Mouse (Mus musculus) cerebellum, adult (tissue): ENCODE measurements around the gene Bbx.

Source experiments
- ATAC-seq: cut with Nextera tagmentation; 2 replicates; pipeline ENCODE4 v1.9.2; 2017; ENCODE audit warnings: mild to moderate bottlenecking, moderate library complexity, mixed read lengths; ENCODE audit not compliant: insufficient number of reproducible peaks, low FRiP score, low TSS enrichment

Gene Bbx

GRCm38 (mm10) chr16:50402851-50403250 is 29.3 kb downstream of the Bbx start:
- no peak for ATAC-seq

DNA sequence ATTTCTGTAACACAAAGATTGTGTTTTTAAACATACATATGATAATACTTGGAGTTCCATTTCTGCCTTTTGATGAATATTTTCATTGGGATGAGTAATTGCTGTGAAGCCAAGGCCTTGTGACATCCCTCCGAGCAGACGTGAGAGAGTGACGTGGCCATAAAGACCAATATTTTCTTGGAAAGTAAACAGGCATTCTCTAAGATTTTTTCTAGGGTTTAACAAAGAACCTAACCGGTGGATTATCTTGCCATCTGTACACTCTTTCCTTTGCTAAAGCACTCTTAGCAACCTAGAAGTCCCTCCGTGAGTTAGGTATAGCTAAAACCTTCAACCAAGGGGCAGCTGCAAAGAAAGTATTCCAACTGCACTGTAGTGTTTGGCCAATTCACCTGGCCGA is 32.4 kb downstream of the Bbx start:
- no peak for ATAC-seq

- no peak for ATAC-seq
These were observed 33.6 kb downstream of the Bbx start for GRCm38 (mm10) chr16:50398564-50398963.

DNA sequence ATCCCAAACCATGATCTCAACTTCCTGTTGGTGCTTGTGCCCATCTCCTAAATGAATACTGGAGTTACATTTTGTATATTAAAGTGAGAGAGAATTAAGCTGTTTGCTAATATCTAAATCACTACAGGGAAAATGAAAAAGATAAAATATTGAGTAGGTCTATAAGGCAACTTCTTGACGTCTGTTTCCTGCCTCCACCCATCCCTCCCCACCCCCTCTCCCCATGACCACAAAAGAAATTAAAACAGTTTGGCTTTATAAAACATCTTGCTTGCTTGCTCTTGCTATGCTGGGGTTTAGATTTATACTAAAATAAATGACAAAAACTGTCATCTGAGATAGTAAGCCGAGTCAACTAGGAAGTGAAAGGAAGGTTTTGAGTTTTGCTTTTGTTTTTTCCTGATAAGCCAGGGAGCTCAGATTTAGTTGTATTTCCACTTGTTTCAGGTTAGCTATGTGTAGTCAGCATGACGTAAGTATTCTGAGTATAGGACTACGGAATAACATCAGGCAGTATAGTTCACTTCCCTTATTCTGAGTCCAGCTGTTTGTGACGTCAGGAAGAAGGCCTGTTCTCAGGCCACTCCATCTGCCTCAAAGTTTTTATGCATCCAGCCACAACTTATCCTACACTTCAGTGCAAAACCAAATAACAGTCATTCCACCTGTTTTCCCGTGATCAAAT is 36.1 kb downstream of the Bbx start:
- no peak for ATAC-seq

GRCm38 (mm10) chr16:50388499-50388898 is 43.7 kb downstream of the Bbx start:
- no peak for ATAC-seq

GRCm38 (mm10) chr16:50383541-50383940 is 48.6 kb downstream of the Bbx start:
- ATAC-seq, result no peak

DNA sequence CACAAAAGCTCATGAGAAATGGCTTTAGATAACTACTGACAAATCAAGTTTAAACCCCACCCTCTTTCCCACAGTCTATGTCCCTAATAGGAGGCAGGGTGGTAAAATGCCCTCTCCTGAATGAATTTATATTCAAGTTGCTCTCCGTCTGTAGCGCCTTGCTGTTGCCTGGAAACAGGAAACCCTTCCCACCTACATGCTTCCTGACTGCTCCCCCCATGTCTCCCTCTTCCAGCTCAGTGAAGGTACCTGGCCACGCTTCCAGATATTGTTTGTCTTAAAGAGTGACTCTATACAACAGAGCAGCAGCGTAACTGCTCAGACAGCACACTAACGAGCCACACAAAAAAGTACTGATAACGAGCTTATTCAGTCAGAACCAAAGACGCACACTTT is 50.8 kb downstream of the Bbx start:
- peak; percentile 45; the same call in 1 of the 2 replicates for ATAC-seq

GRCm38 (mm10) chr16:50380682-50381350 is 51.4 kb downstream of the Bbx start:
- ATAC-seq, result peak; percentile 88

- ATAC-seq, result peak; percentile 36; the same call in 1 of the 2 replicates
These were observed 52.0 kb downstream of the Bbx start for GRCm38 (mm10) chr16:50380232-50380631.

DNA sequence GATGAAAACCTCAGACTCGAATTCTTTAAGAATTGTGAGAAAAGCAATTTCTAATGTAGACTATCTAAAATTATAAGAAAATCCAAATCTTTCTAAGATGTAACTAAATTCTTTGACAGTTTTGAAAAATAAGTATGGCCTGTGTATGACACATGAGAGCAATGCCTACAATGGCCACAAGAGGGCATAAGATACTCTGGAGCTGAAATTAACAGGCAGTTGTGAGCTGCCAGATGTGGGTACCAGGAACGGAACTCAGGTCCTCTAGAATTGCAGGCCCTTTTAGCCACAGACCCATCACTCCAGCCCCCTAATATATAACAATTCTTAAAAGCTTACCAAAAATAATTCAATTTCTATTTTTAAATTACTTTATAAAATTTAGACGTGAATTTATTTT is 57.6 kb downstream of the Bbx start:
- ATAC-seq, result no peak

- ATAC-seq, result no peak
These were observed 58.5 kb downstream of the Bbx start for GRCm38 (mm10) chr16:50373685-50374084.

- no peak for ATAC-seq
These were observed 59.6 kb downstream of the Bbx start for GRCm38 (mm10) chr16:50372543-50372942.

GRCm38 (mm10) chr16:50371460-50371859 is 60.7 kb downstream of the Bbx start:
- ATAC-seq, result no peak

GRCm38 (mm10) chr16:50370423-50370822 is 61.8 kb downstream of the Bbx start:
- ATAC-seq, result no peak

DNA sequence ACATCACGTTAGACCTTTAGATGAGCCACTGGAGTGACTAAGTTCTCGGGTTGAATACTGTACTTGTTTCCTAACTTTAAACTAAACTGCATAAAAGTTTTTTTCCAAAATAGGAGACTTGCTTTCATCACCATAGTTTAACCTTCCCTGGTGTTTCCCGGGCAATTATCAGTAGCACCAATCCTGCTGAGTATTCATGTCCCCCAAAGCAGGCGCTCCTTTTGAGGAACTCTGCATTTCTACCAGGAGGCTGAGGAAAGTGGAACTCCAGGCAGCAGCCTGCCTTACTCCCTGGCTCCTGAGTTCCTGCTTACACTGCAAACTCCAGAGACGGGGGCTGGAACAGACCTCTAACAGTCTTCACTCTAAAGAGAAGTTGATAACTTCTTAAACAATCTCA is 65.6 kb downstream of the Bbx start:
- no peak for ATAC-seq

- peak; percentile 86 for ATAC-seq
These were observed 67.8 kb downstream of the Bbx start for GRCm38 (mm10) chr16:50364189-50365059.

DNA sequence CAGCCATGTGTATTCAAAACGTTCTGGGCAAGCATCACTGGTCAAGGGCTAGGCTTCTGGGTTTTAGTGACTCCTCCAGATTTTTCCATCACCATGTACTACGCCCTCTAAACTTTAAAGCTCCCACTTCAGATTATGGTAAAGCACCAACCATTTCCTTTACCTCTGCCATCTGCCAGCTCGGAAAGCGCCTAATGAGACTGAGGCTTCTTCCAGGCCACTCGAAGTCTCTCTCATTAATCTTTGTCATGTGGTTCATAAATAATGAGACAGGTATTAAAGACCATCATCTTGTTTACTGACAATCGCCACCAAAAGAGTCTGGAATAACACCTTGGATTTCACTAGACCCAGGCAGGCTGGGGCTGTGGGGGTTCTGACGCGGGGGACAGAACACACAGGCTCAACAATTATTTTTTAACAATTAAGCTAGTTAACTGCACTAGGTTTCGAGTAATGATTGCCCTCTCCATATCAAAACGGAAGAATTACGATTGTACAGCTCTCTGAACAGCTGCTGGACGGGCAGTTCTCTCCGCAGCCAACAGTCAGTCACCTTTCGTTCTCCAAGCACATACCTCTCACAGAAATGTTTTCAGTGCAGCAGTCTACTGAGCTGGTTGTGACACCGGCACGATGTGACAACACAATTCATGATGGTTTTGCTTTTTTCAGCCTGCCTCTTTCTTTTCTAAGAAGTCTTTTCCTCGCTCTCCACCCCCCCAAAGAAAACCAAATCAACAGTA is 68.6 kb downstream of the Bbx start:
- peak; percentile 76 for ATAC-seq

DNA sequence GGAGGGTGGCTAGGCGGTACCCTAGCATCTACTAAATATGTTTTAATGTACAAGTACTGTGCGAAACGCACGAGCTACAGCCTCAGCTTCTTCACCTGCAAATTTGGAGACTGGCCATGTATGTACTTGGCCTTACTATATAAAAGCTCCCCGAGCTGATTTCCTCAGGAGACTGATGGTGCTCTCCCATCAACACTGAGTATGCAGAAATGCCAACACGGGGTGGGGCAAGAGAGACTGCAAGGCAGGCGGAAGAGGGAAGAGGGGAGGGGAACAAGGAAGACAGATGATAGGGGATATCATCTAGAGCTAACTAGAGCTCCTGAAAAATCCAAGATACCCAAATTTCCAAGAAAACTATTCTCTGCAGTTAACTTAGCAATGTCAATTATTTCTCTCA is 71.6 kb downstream of the Bbx start:
- no peak for ATAC-seq

GRCm38 (mm10) chr16:50329684-50330083 is 102.5 kb downstream of the Bbx start:
- no peak for ATAC-seq

- ATAC-seq, result no peak
These were observed 107.4 kb downstream of the Bbx start for GRCm38 (mm10) chr16:50324746-50325145.
